Mouse (Mus musculus): ENCODE data around the gene Akap12. TPM values are rescaled to one million over a fixed set of nuclear protein-coding genes. Genes with fewer than 3 reads are reported as not detected.

Akap12 gene
- 30.6 and 65.3 TPM in 2 replicates for polyA plus RNA-seq (2014; fragmentation: Nextera tagmentation; extraction: Ambion mirVana)

- peak within 1 kb of the TSS; percentile 73 for H3K4me3 ChIP-seq (ENCODE audit: low read depth, low read length)
- H3K27ac ChIP-seq (ENCODE audit: low read depth, low read length) = peak within 1 kb of the TSS; percentile 65
- ATAC-seq (ENCODE audit: low read depth) = peak; percentile 78
- under 1% methylated on average over 46 of the region's 54 CpGs for WGBS
- no peaks in the 10 kb centered on the region for H3K27me3 ChIP-seq (ENCODE audit: control insufficient read depth, insufficient read depth, low read length)
- peak within 1 kb of the TSS; percentile 94 for H3K4me2 ChIP-seq (ENCODE audit: low read depth, low read length)
- peak within 1 kb of the TSS; percentile 83 for H3K9ac ChIP-seq (replicated peaks; ENCODE audit: low read depth, low read length)
- no peaks in the 10 kb centered on the region for H3K9me3 ChIP-seq (ENCODE audit: control insufficient read depth, low read length)
- H3K4me1 ChIP-seq (ENCODE audit: control insufficient read depth, insufficient read depth, low read length) = peaks cover 13% of the 10 kb centered on the region
- no peaks in the 10 kb centered on the region for H3K36me3 ChIP-seq (ENCODE audit: control insufficient read depth, insufficient read depth, low read length)
These were observed at the start of gene Akap12 for GRCm38 (mm10) chr10:4266041-4266930. Akap12 (plus strand) TSS chr10:4266380.

GRCm38 (mm10) chr10:4230563-4231359 lies 35.4 kb upstream of the Akap12 start:
- no peaks in the 10 kb centered on the region for H3K36me3 ChIP-seq (ENCODE audit: control insufficient read depth, insufficient read depth, low read length)
- H3K27ac ChIP-seq (ENCODE audit: low read depth, low read length) = no peak overlapping the region
- no peak for ATAC-seq (ENCODE audit: low read depth)
- no peaks in the 10 kb centered on the region for H3K4me1 ChIP-seq (ENCODE audit: control insufficient read depth, insufficient read depth, low read length)
- H3K27me3 ChIP-seq (ENCODE audit: control insufficient read depth, insufficient read depth, low read length) = no peaks in the 10 kb centered on the region
- no peak overlapping the region for H3K4me3 ChIP-seq (ENCODE audit: low read depth, low read length)
- no peaks in the 10 kb centered on the region for H3K9me3 ChIP-seq (ENCODE audit: control insufficient read depth, low read length)
- 84% methylated on average over 17 of the region's 17 CpGs for WGBS
- no peak overlapping the region for H3K4me2 ChIP-seq (ENCODE audit: low read depth, low read length)
- H3K9ac ChIP-seq (replicated peaks; ENCODE audit: low read depth, low read length) = no peak overlapping the region

- no peaks in the 10 kb centered on the region for H3K36me3 ChIP-seq (ENCODE audit: control insufficient read depth, insufficient read depth, low read length)
- no peak overlapping the region for H3K27ac ChIP-seq (ENCODE audit: low read depth, low read length)
- H3K9me3 ChIP-seq (ENCODE audit: control insufficient read depth, low read length) = no peaks in the 10 kb centered on the region
- H3K4me1 ChIP-seq (ENCODE audit: control insufficient read depth, insufficient read depth, low read length) = no peaks in the 10 kb centered on the region
- WGBS = 16% methylated on average over 9 of the region's 9 CpGs
- ATAC-seq (ENCODE audit: low read depth) = peak; percentile 90
- no peaks in the 10 kb centered on the region for H3K27me3 ChIP-seq (ENCODE audit: control insufficient read depth, insufficient read depth, low read length)
- no peak overlapping the region for H3K4me2 ChIP-seq (ENCODE audit: low read depth, low read length)
- no peak overlapping the region for H3K4me3 ChIP-seq (ENCODE audit: low read depth, low read length)
- no peak overlapping the region for H3K9ac ChIP-seq (replicated peaks; ENCODE audit: low read depth, low read length)
These were observed 33.1 kb upstream of the Akap12 start for GRCm38 (mm10) chr10:4233102-4233501.

- 71% methylated on average over 5 of the region's 5 CpGs for WGBS
- Histone ChIP-seq H3K27ac (ENCODE audit: low read depth, low read length) (no peak overlapping the region), H3K4me1 (ENCODE audit: control insufficient read depth, insufficient read depth, low read length) (no peaks in the 10 kb centered on the region), H3K4me3 (ENCODE audit: low read depth, low read length) (no peak overlapping the region), H3K9me3 (ENCODE audit: control insufficient read depth, low read length) (no peaks in the 10 kb centered on the region), H3K36me3 (ENCODE audit: control insufficient read depth, insufficient read depth, low read length) (no peaks in the 10 kb centered on the region), H3K4me2 (ENCODE audit: low read depth, low read length) (no peak overlapping the region), H3K9ac (replicated peaks; ENCODE audit: low read depth, low read length) (no peak overlapping the region), H3K27me3 (ENCODE audit: control insufficient read depth, insufficient read depth, low read length) (no peaks in the 10 kb centered on the region)
- ATAC-seq (ENCODE audit: low read depth) = no peak
These were observed 26.2 kb upstream of the Akap12 start for GRCm38 (mm10) chr10:4239794-4240574.

GRCm38 (mm10) chr10:4243591-4244300 lies 22.4 kb upstream of the Akap12 start:
- no peak overlapping the region for H3K4me3 ChIP-seq (ENCODE audit: low read depth, low read length)
- H3K36me3 ChIP-seq (ENCODE audit: control insufficient read depth, insufficient read depth, low read length) = no peaks in the 10 kb centered on the region
- no peaks in the 10 kb centered on the region for H3K4me1 ChIP-seq (ENCODE audit: control insufficient read depth, insufficient read depth, low read length)
- H3K9me3 ChIP-seq (ENCODE audit: control insufficient read depth, low read length) = no peaks in the 10 kb centered on the region
- H3K27me3 ChIP-seq (ENCODE audit: control insufficient read depth, insufficient read depth, low read length) = no peaks in the 10 kb centered on the region
- no peak overlapping the region for H3K9ac ChIP-seq (replicated peaks; ENCODE audit: low read depth, low read length)
- H3K4me2 ChIP-seq (ENCODE audit: low read depth, low read length) = no peak overlapping the region
- no peak overlapping the region for H3K27ac ChIP-seq (ENCODE audit: low read depth, low read length)
- ATAC-seq (ENCODE audit: low read depth) = no peak
- 89% methylated on average over 16 of the region's 16 CpGs for WGBS

GRCm38 (mm10) chr10:4245812-4246211 lies 20.4 kb upstream of the Akap12 start:
- 79% methylated on average over 2 of the region's 2 CpGs for WGBS

GRCm38 (mm10) chr10:4246407-4246806 lies 19.8 kb upstream of the Akap12 start:
- no peak overlapping the region for H3K27ac ChIP-seq (ENCODE audit: low read depth, low read length)
- WGBS = 96% methylated on average over 7 of the region's 7 CpGs
- no peaks in the 10 kb centered on the region for H3K4me1 ChIP-seq (ENCODE audit: control insufficient read depth, insufficient read depth, low read length)
- no peaks in the 10 kb centered on the region for H3K9me3 ChIP-seq (ENCODE audit: control insufficient read depth, low read length)
- H3K36me3 ChIP-seq (ENCODE audit: control insufficient read depth, insufficient read depth, low read length) = no peaks in the 10 kb centered on the region
- no peak overlapping the region for H3K9ac ChIP-seq (replicated peaks; ENCODE audit: low read depth, low read length)
- H3K4me2 ChIP-seq (ENCODE audit: low read depth, low read length) = no peak overlapping the region
- no peak for ATAC-seq (ENCODE audit: low read depth)
- no peaks in the 10 kb centered on the region for H3K27me3 ChIP-seq (ENCODE audit: control insufficient read depth, insufficient read depth, low read length)
- H3K4me3 ChIP-seq (ENCODE audit: low read depth, low read length) = no peak overlapping the region

More at GRCm38 (mm10) chr10:4245812-4246211, 20.4 kb upstream of the Akap12 start:
- Histone ChIP-seq H3K36me3 (ENCODE audit: control insufficient read depth, insufficient read depth, low read length) (no peaks in the 10 kb centered on the region), H3K4me1 (ENCODE audit: control insufficient read depth, insufficient read depth, low read length) (no peaks in the 10 kb centered on the region), H3K27me3 (ENCODE audit: control insufficient read depth, insufficient read depth, low read length) (no peaks in the 10 kb centered on the region), H3K9ac (replicated peaks; ENCODE audit: low read depth, low read length) (no peak overlapping the region), H3K4me2 (ENCODE audit: low read depth, low read length) (no peak overlapping the region), H3K27ac (ENCODE audit: low read depth, low read length) (no peak overlapping the region), H3K9me3 (ENCODE audit: control insufficient read depth, low read length) (no peaks in the 10 kb centered on the region), H3K4me3 (ENCODE audit: low read depth, low read length) (no peak overlapping the region)
- no peak for ATAC-seq (ENCODE audit: low read depth)

GRCm38 (mm10) chr10:4249235-4249845 lies 16.8 kb upstream of the Akap12 start:
- Histone ChIP-seq H3K9ac (replicated peaks; ENCODE audit: low read depth, low read length) (no peak overlapping the region), H3K9me3 (ENCODE audit: control insufficient read depth, low read length) (no peaks in the 10 kb centered on the region), H3K4me1 (ENCODE audit: control insufficient read depth, insufficient read depth, low read length) (no peaks in the 10 kb centered on the region), H3K27ac (ENCODE audit: low read depth, low read length) (no peak overlapping the region), H3K36me3 (ENCODE audit: control insufficient read depth, insufficient read depth, low read length) (no peaks in the 10 kb centered on the region), H3K27me3 (ENCODE audit: control insufficient read depth, insufficient read depth, low read length) (no peaks in the 10 kb centered on the region), H3K4me3 (ENCODE audit: low read depth, low read length) (no peak overlapping the region), H3K4me2 (ENCODE audit: low read depth, low read length) (no peak overlapping the region)
- no peak for ATAC-seq (ENCODE audit: low read depth)
- 8% methylated on average over 4 of the region's 4 CpGs for WGBS

All from neural tube, embryonic 14.5 days (tissue).